Mouse (Mus musculus): ENCODE data around the gene Scn3a.

Scn3a gene

GRCm38 (mm10) chr2:65566793-65567787 is at the start of gene Scn3a:
Scn3a (minus strand) TSS chr2:65567627.
- DNase-seq (ENCODE audit: low spot score) = no peak

GRCm38 (mm10) chr2:65611887-65612286 is 44.5 kb upstream of the Scn3a start:
- DNase-seq (ENCODE audit: low spot score) = no peak

GRCm38 (mm10) chr2:65607813-65608212 is 40.4 kb upstream of the Scn3a start:
- DNase-seq (ENCODE audit: low spot score) = no peak

- DNase-seq (ENCODE audit: low spot score) = no peak
These were observed 20.3 kb upstream of the Scn3a start for GRCm38 (mm10) chr2:65587679-65588078.

GRCm38 (mm10) chr2:65567925-65568324 is 498 bp upstream of the Scn3a start:
- no peak for DNase-seq (ENCODE audit: low spot score)

GRCm38 (mm10) chr2:65563898-65564297 is 3.5 kb downstream of the Scn3a start:
- no peak for DNase-seq (ENCODE audit: low spot score)

- no peak for DNase-seq (ENCODE audit: low spot score)
These were observed 9.7 kb downstream of the Scn3a start for GRCm38 (mm10) chr2:65557719-65558118.

GRCm38 (mm10) chr2:65554662-65555061 is 12.8 kb downstream of the Scn3a start:
- DNase-seq (ENCODE audit: low spot score) = no peak

GRCm38 (mm10) chr2:65553473-65553872 is 14.0 kb downstream of the Scn3a start:
- DNase-seq (ENCODE audit: low spot score) = no peak

GRCm38 (mm10) chr2:65552727-65553126 is 14.7 kb downstream of the Scn3a start:
- DNase-seq (ENCODE audit: low spot score) = no peak

- no peak for DNase-seq (ENCODE audit: low spot score)
These were observed 15.2 kb downstream of the Scn3a start for GRCm38 (mm10) chr2:65552222-65552621.

- peak; percentile 1 for DNase-seq (ENCODE audit: low spot score)
These were observed 15.7 kb downstream of the Scn3a start for GRCm38 (mm10) chr2:65551736-65552135.

- DNase-seq (ENCODE audit: low spot score) = no peak
These were observed 16.9 kb downstream of the Scn3a start for GRCm38 (mm10) chr2:65550564-65550963.

GRCm38 (mm10) chr2:65548665-65549064 is 18.8 kb downstream of the Scn3a start:
- DNase-seq (ENCODE audit: low spot score) = no peak

GRCm38 (mm10) chr2:65547341-65547740 is 20.1 kb downstream of the Scn3a start:
- no peak for DNase-seq (ENCODE audit: low spot score)

GRCm38 (mm10) chr2:65542906-65543592 is 24.4 kb downstream of the Scn3a start:
- DNase-seq (ENCODE audit: low spot score) = no peak

GRCm38 (mm10) chr2:65541781-65542180 is 25.6 kb downstream of the Scn3a start:
- DNase-seq (ENCODE audit: low spot score) = no peak

GRCm38 (mm10) chr2:65538436-65538835 is 29.0 kb downstream of the Scn3a start:
- no peak for DNase-seq (ENCODE audit: low spot score)

- no peak for DNase-seq (ENCODE audit: low spot score)
These were observed 35.1 kb downstream of the Scn3a start for GRCm38 (mm10) chr2:65532127-65532854.

- DNase-seq (ENCODE audit: low spot score) = no peak
These were observed 38.3 kb downstream of the Scn3a start for GRCm38 (mm10) chr2:65529148-65529547.

GRCm38 (mm10) chr2:65516703-65517102 is 50.7 kb downstream of the Scn3a start:
- no peak for DNase-seq (ENCODE audit: low spot score)

GRCm38 (mm10) chr2:65508217-65508616 is 59.2 kb downstream of the Scn3a start:
- DNase-seq (ENCODE audit: low spot score) = no peak

Measured in spleen, adult 12 weeks (tissue).